Mouse (Mus musculus): ENCODE results near the gene Akap5. TPM values are rescaled to one million over a fixed set of nuclear protein-coding genes. Genes with fewer than 3 reads are reported as not detected.

Gene Akap5
- polyA plus RNA-seq (2015; fragmentation: Nextera tagmentation; extraction: Ambion mirVana): 4.1 TPM in 2 replicates

DNA sequence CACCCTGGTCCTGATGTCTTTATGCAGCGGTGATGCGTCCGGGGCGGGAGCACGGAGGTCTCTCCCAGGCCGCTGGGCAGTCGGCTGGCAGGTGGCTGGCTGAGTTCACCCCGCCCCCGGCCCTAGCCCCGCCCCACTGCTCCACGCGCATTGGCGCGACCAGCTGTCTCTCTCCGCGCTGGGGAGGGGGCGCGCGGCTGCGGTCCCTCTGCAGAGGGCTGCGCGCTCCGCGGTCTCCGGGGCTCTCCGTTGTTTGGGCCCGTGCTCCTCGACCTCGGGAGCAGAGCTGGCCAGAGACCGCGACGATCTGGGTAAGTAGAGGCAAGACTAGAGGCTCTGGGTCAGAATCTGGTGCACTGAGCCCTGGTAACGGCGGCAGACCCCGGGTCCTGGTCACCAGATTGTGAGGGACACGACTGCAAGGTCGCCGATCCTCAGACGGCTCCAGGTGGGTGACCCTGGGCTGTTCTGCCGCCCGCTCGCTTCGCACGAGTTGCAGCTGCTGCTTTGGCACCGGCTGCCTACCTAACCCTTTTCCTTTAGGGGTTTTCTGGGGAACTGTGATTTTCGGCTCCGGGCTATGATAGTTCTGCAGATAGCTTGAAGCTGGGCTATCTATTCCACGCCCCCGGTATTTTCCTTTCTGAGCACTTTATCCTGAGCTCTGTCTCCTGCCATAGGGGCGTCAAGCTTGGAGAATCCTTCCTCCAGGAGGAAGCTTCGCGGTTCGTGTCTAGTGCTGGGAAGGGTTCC lies at the start of gene Akap5:
TSS of gene Akap5 (plus strand) at position 213 of the 753 bp plus-strand sequence.
- Histone ChIP-seq H3K27me3 (replicated peaks) (no peaks in the 10 kb centered on the region), H3K9me3 (no peaks in the 10 kb centered on the region), H3K4me2 (peak within 1 kb of the TSS; percentile 93), H3K9ac (0 out of 2 replicates have a peak within 1 kb of the TSS, but pooled peaks have one; percentile 7), H3K4me3 (replicated peaks) (peak within 1 kb of the TSS; percentile 55), H3K36me3 (no peaks in the 10 kb centered on the region; the same call in 1 of the 2 replicates), H3K4me1 (peaks cover 8% of the 10 kb centered on the region), H3K27ac (no peak within 1 kb of the TSS)
- peak; percentile 91 for ATAC-seq (ENCODE audit: insufficient read depth, low FRiP score, low read depth)
- WGBS: 1% methylated on average over 53 of the region's 53 CpGs

GRCm38 (mm10) chr12:76278209-76278608 lies 46.5 kb upstream of the Akap5 start:
- Histone ChIP-seq H3K27me3 (replicated peaks) (no peaks in the 10 kb centered on the region), H3K4me2 (no peak overlapping the region), H3K36me3 (0 out of 2 replicates have a peak, but pooled peaks cover 3% of the 10 kb centered on the region), H3K27ac (no peak overlapping the region), H3K9me3 (no peaks in the 10 kb centered on the region), H3K4me1 (no peaks in the 10 kb centered on the region), H3K9ac (no peak overlapping the region), H3K4me3 (replicated peaks) (no peak overlapping the region)
- ATAC-seq (ENCODE audit: insufficient read depth, low FRiP score, low read depth): no peak
- 46% methylated on average over 6 of the region's 6 CpGs for WGBS

DNA sequence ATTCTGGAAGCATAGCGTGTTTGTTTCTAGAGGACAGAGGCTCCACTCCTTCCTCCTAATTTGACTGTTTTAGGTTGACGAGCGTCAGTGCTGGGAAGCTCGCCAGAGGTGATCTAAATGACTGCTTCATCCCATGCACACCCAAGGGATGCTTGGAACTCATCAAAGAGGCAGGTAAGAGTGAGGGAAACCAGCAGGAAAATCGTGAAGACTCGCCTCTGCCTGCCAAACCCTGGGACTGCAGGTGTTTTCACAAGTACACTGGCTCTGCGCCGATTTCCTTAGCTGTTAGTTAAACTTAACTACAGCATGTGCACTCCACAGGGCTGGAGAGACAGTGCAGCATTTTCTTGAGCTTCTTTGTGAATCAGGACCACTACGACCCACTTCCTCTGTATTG lies 44.1 kb upstream of the Akap5 start:
- H3K9me3 ChIP-seq: no peaks in the 10 kb centered on the region
- H3K27ac ChIP-seq: no peak overlapping the region
- WGBS: 86% methylated on average over 9 of the region's 9 CpGs
- peaks cover 7% of the 10 kb centered on the region; the same call in 1 of the 2 replicates for H3K36me3 ChIP-seq
- H3K4me3 ChIP-seq (replicated peaks): no peak overlapping the region
- no peak overlapping the region for H3K4me2 ChIP-seq
- H3K4me1 ChIP-seq: no peaks in the 10 kb centered on the region
- no peak for ATAC-seq (ENCODE audit: insufficient read depth, low FRiP score, low read depth)
- H3K9ac ChIP-seq: no peak overlapping the region
- no peaks in the 10 kb centered on the region for H3K27me3 ChIP-seq (replicated peaks)

DNA sequence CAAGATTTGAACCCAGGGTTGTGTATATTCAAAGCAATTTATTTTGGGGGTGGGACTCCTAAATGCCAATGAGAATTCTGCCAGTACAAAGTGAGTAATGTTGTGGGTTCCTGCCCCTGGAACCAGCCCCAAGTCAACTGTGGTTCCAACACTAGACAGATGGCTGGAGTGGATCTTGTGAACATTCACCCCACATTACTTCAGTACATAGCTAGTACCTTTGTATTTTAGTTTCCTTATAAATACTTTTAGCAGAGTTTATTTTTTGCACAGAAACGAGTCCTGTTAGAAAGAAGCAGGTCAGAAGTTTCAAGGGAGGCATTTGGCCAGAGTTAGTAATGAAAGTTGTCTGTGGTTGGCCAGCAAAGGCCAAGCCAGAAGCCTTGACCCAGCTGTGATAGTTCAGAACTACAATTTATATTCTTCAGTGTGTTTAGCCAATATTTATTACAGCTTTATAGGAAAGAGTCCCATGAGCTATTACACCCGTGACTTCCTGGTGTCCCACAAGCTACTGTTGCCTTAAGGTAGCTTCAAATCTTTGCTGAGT lies 43.5 kb upstream of the Akap5 start:
- H3K4me1 ChIP-seq: no peaks in the 10 kb centered on the region
- no peak overlapping the region for H3K27ac ChIP-seq
- no peaks in the 10 kb centered on the region for H3K9me3 ChIP-seq
- H3K27me3 ChIP-seq (replicated peaks): no peaks in the 10 kb centered on the region
- no peak overlapping the region for H3K4me3 ChIP-seq (replicated peaks)
- 71% methylated on average over 2 of the region's 2 CpGs for WGBS
- no peak overlapping the region for H3K9ac ChIP-seq
- H3K36me3 ChIP-seq: peaks cover 7% of the 10 kb centered on the region; the same call in 1 of the 2 replicates
- H3K4me2 ChIP-seq: no peak overlapping the region
- ATAC-seq (ENCODE audit: insufficient read depth, low FRiP score, low read depth): no peak

GRCm38 (mm10) chr12:76282132-76282531 lies 42.6 kb upstream of the Akap5 start:
- no peak overlapping the region for H3K9ac ChIP-seq
- H3K4me3 ChIP-seq (replicated peaks): no peak overlapping the region
- H3K4me2 ChIP-seq: no peak overlapping the region
- 39% methylated on average over 4 of the region's 4 CpGs for WGBS
- no peak for ATAC-seq (ENCODE audit: insufficient read depth, low FRiP score, low read depth)
- H3K27ac ChIP-seq: no peak overlapping the region
- no peaks in the 10 kb centered on the region for H3K27me3 ChIP-seq (replicated peaks)
- H3K36me3 ChIP-seq: peaks cover 10% of the 10 kb centered on the region; the same call in 1 of the 2 replicates
- no peaks in the 10 kb centered on the region for H3K9me3 ChIP-seq
- no peaks in the 10 kb centered on the region for H3K4me1 ChIP-seq

GRCm38 (mm10) chr12:76282532-76283173 lies 42.0 kb upstream of the Akap5 start:
- Histone ChIP-seq H3K27me3 (replicated peaks) (no peaks in the 10 kb centered on the region), H3K9me3 (no peaks in the 10 kb centered on the region), H3K4me1 (no peaks in the 10 kb centered on the region), H3K4me3 (replicated peaks) (no peak overlapping the region), H3K4me2 (no peak overlapping the region), H3K36me3 (peaks cover 10% of the 10 kb centered on the region; the same call in 1 of the 2 replicates), H3K27ac (no peak overlapping the region), H3K9ac (no peak overlapping the region)
- 91% methylated on average over 17 of the region's 17 CpGs for WGBS
- no peak for ATAC-seq (ENCODE audit: insufficient read depth, low FRiP score, low read depth)

GRCm38 (mm10) chr12:76285418-76285817 lies 39.3 kb upstream of the Akap5 start:
- H3K4me1 ChIP-seq: no peaks in the 10 kb centered on the region
- H3K36me3 ChIP-seq: peaks cover 10% of the 10 kb centered on the region
- WGBS: 60% methylated on average over 6 of the region's 6 CpGs
- H3K4me3 ChIP-seq (replicated peaks): no peak overlapping the region
- H3K9me3 ChIP-seq: no peaks in the 10 kb centered on the region
- no peak overlapping the region for H3K27ac ChIP-seq
- no peak overlapping the region for H3K9ac ChIP-seq
- no peak overlapping the region for H3K4me2 ChIP-seq
- ATAC-seq (ENCODE audit: insufficient read depth, low FRiP score, low read depth): no peak
- no peaks in the 10 kb centered on the region for H3K27me3 ChIP-seq (replicated peaks)

DNA sequence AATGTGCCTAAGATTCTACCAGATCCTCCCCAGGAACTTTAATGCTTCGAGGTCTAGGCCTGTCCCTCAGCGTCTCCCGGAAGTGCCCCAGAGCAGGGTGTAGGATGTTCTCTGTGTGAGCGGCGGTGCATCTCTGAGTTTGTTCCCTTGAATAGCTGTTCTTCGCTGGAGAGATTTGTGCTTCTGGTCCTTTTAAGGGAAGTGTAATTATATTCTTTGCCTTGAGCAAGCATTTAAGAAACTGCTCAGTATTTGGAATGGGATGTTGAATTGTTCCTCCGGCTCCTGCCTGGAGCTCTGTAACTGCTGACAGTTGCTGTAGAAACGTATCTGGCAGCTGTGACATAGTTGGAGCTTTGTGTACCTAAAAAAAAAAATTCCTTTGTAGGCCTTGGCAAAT lies 36.7 kb upstream of the Akap5 start:
- WGBS: 76% methylated on average over 8 of the region's 8 CpGs
- Histone ChIP-seq H3K4me1 (no peaks in the 10 kb centered on the region), H3K4me3 (replicated peaks) (no peak overlapping the region), H3K36me3 (peaks cover 23% of the 10 kb centered on the region), H3K9ac (no peak overlapping the region), H3K27ac (no peak overlapping the region), H3K27me3 (replicated peaks) (no peaks in the 10 kb centered on the region), H3K4me2 (no peak overlapping the region), H3K9me3 (no peaks in the 10 kb centered on the region)
- ATAC-seq (ENCODE audit: insufficient read depth, low FRiP score, low read depth): no peak

- Histone ChIP-seq H3K36me3 (peaks cover 23% of the 10 kb centered on the region), H3K4me2 (no peak overlapping the region), H3K9ac (no peak overlapping the region), H3K27me3 (replicated peaks) (no peaks in the 10 kb centered on the region), H3K27ac (no peak overlapping the region), H3K9me3 (no peaks in the 10 kb centered on the region), H3K4me1 (no peaks in the 10 kb centered on the region), H3K4me3 (replicated peaks) (no peak overlapping the region)
- WGBS: 81% methylated on average over 5 of the region's 5 CpGs
- no peak for ATAC-seq (ENCODE audit: insufficient read depth, low FRiP score, low read depth)
These were observed 36.2 kb upstream of the Akap5 start for GRCm38 (mm10) chr12:76288494-76288893.

DNA sequence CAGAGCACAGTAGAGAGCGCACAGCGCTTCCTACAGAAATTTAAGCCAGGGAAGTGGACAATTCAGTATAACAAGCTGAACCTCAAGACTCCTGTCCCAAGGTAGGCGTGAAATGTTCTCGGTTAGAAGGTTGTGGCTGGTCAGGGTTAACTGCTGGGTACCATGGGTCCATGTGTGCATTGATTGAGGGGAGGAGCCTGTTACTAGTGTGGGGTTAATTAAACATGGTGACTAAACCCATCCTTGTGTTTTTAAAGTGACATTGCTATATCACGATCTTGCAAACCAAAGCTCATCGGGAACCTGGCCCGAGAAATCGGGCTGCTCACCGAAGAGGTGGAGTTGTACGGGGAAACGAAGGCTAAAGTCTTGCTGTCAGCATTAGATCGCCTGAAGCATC lies 35.3 kb upstream of the Akap5 start:
- no peaks in the 10 kb centered on the region for H3K27me3 ChIP-seq (replicated peaks)
- no peaks in the 10 kb centered on the region for H3K9me3 ChIP-seq
- no peaks in the 10 kb centered on the region for H3K4me1 ChIP-seq
- ATAC-seq (ENCODE audit: insufficient read depth, low FRiP score, low read depth): no peak
- H3K27ac ChIP-seq: no peak overlapping the region
- no peak overlapping the region for H3K9ac ChIP-seq
- WGBS: 92% methylated on average over 12 of the region's 12 CpGs
- H3K4me2 ChIP-seq: no peak overlapping the region
- peaks cover 28% of the 10 kb centered on the region; the same call in 1 of the 2 replicates for H3K36me3 ChIP-seq
- H3K4me3 ChIP-seq (replicated peaks): no peak overlapping the region

- WGBS: 92% methylated on average over 2 of the region's 2 CpGs
These were observed 34.4 kb upstream of the Akap5 start for GRCm38 (mm10) chr12:76290271-76290670.

GRCm38 (mm10) chr12:76293192-76293591 lies 31.5 kb upstream of the Akap5 start:
- no peaks in the 10 kb centered on the region for H3K9me3 ChIP-seq
- no peaks in the 10 kb centered on the region for H3K27me3 ChIP-seq (replicated peaks)
- H3K4me2 ChIP-seq: no peak overlapping the region
- H3K27ac ChIP-seq: no peak overlapping the region
- peaks cover 26% of the 10 kb centered on the region; the same call in 1 of the 2 replicates for H3K36me3 ChIP-seq
- H3K4me1 ChIP-seq: no peaks in the 10 kb centered on the region
- peak; percentile 39; the same call in 1 of the 2 replicates for ATAC-seq (ENCODE audit: insufficient read depth, low FRiP score, low read depth)
- 45% methylated on average over 7 of the region's 7 CpGs for WGBS
- no peak overlapping the region for H3K4me3 ChIP-seq (replicated peaks)
- H3K9ac ChIP-seq: no peak overlapping the region

More at GRCm38 (mm10) chr12:76290271-76290670, 34.4 kb upstream of the Akap5 start:
- Histone ChIP-seq H3K27ac (no peak overlapping the region), H3K36me3 (peaks cover 29% of the 10 kb centered on the region; the same call in 1 of the 2 replicates), H3K9ac (no peak overlapping the region), H3K4me1 (no peaks in the 10 kb centered on the region), H3K27me3 (replicated peaks) (no peaks in the 10 kb centered on the region), H3K4me2 (no peak overlapping the region), H3K9me3 (no peaks in the 10 kb centered on the region), H3K4me3 (replicated peaks) (no peak overlapping the region)
- ATAC-seq (ENCODE audit: insufficient read depth, low FRiP score, low read depth): no peak

Data from stomach, embryonic 15.5 days (tissue).